Mouse (Mus musculus) liver (tissue): ENCODE results near the gene Odaph.

Experiments
- DNase-seq: peaks from one replicate; pipeline ENCODE4 v3.0.0-alpha.2; 2020; ENCODE audit warnings: mixed read lengths

Odaph gene

DNA sequence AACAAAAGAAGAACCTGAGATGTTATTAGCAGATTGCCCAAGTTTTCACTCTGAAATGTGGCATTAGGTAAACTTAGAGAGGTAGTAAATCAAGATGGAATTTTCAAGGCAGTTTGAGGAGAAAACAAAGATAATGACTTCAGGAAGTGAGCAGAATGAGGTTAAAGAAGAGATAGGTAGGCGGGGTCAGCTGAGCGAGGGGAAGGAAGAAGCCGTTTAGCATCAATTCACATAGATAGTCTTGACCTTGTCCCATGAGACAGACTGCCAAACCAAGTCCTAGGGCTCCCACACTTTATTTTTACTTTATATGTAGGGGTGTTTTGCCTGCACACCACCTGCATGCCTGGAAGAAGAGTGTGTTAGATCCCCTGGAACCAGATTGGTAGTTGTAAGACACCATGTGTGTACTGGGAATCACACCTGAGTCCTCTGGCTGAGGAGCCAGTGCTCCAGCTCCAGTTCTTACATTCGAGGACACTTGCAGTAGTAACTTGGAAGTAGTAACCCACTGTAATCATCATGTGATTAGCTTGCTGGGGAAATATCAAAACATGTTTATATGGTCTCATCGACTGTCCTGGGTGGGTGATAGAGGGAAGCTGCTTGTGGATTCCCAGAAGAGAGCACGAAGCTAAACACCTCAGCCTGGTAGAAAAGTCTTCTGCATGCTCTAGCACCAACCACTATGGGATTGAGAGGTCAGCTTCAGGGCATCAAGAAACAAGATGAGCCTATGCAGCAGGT, 4.1 kb downstream of the Odaph start:
- DNase-seq, result no peak

DNA sequence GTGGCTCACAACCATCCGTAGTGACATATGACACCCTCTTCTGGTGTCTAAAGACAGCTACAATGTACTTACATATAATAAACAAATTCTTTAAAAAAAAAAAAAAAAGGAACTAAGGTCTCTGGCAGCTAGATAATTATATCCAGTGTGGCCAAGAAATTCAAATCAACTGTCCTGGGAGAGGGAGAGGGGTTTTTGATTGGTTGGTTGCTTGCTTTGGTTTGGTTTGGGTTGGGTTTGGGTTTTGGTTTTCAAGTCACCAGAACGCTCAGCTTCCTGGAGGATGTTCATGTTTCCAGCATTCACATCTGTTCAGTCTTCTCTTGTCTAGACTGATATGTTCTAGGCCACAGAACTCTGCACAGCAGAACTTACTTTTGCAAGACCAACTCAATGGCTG, 5.8 kb downstream of the Odaph start:
- DNase-seq, result no peak

DNA sequence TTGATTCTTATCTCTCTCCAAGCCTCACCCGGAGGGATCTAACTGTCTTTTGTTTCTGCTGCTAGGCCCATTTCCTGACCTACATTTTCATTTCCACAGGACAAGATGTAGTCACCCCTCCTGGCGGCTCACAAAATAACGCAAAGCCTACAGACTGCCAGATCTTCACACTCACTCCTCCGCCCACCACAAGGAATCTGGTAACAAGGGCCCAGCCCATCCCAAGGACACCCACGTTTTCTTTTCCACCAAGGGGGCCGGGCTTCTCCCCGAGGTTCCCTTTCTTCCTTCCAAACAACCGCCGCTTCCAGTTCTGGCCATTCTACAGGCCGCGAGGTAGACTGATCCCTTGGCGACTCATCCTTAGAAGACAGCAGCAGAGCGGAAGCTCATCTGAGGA, 7.3 kb downstream of the Odaph start:
- no peak for DNase-seq

DNA sequence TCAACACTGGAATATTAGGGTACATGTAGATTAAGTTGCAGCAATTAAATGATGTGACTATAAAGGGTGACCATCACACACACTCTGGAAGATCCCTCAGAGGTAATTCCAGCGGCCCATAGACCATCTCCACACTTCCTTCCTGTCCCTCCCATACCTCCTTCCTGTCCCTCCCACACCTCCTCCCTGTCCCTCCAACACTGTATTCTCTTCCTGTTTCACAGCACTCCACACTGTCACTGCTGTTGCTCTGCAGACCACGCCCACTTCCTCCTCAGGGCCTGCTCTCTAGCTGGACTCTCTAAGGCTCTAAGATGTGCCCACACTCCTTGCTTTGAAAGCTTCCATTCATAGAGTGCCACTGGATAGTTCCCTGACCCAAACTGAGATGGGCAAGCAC, 13.5 kb downstream of the Odaph start:
- DNase-seq, result peak; percentile 14

DNA sequence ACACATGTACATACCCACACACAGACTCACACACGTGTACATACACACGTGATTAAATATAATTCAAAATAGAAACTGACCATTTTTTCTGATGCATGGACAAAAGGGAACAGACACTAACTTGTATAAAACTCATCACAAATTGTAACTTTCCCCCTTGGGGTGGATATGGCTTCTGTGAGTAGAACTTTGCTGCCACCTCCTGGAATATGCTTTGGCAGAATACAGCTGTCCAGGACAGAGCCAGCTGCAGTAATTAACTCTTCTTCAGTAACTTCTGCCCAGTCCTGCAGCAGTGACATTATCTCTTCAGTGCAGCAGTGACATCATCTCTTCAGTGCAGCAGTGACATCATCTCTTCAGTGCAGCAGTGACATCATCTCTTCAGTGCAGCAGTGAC, 15.7 kb downstream of the Odaph start:
- DNase-seq, result peak; percentile 7

DNA sequence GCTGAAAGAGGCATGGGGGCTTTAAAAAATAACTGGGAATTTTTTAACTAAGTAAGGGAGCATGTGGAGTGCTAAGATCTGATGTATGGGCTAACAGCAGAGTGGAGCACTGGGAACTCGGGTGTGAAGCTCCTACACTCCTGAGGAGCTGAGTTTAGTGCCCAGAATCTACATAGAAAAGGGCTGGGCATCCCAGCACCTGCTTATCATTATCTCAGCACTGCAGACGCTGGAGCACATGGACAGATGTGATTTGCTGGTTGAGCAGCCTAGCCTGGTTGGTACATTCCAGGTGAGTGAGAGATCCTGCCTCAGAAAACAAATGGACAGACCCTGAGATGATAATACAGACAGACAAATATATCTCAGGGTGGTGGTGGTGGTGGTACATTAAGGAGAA, 22.6 kb downstream of the Odaph start:
- DNase-seq, result peak; percentile 4

DNA sequence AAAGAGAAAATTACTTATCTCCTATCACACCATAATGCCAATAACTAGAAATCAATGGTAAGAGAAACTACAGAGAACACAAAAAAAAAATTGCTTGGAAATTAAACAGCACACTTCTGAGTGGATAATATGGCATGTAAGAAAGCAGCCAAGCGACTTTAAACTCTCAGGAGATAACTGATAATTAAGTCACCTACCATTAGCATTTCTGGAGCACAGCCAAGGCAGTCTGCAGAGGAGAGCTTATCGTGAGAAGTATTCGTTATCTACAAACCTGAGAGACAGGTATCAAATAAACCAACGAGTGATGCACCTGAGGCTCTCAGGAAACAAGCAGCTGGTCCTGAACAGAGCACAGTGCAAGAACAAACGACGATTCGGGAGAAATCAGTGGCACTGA, 24.5 kb downstream of the Odaph start:
- no peak for DNase-seq

DNA sequence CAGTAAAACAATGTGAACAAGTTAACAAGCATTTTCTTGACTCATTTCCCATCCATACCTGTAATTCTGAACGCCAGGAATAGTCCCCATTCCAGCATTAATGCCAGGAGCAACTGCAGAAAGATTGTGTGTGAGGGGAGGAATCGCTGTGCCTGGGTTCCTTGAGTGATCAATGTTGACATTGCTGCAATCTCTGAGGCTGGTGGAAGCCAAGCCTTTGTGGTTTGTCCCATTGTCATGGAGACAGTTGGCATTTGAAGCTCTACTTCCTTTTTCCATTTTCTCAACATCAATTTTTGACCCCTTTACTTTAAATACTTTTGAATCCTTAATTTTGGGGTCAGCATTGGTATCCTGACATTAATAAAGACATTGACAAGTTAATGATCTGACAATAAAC, 32.7 kb downstream of the Odaph start:
- DNase-seq, result no peak

DNA sequence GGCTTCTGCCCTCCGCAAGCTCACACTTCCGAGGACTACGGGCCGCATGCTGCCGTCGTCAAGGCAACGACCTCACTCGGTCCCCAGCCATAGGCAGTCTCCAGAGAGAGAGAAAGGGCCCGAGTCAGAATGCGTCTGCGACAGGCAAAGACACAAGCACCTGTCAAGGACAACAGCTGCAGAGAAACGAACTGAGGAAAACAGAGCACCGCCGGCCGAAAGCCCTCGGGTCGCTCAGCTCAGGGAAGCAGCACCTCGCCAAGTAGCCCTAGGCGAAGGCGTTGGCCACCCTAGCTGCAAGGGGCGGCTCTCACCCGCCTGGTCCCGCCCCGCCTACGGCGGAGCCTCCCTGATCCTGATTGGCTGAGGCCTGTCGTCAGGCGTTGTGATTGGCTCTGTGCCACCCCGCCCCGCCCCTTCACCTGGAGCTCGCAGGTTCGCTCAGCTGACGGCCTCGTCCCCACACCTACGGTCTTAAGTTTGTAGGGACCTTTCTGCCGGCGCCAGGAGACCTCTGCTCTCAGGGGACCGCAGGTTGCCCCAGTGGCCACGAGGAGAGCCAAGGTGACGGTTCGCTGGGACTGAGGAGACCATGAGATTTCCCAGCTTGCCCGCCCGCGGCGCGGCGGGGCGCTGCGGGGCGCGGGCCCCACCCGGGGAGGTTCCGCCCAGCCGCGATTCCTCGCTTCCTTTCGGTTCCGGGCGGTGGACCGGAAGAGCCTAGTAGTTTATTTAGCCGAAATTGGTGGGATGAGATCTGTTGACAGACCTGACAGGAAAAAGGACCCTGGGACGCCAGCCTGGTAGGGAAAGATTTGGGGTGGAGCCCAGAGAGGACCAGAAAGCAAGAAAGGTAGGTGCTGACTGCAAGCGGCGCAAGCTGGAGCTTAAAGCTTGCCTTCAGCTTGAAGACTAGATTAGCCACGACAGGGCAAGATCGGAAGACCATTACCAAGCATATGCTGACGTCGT, 55.4 kb downstream of the Odaph start:
- peak; percentile 96 for DNase-seq

DNA sequence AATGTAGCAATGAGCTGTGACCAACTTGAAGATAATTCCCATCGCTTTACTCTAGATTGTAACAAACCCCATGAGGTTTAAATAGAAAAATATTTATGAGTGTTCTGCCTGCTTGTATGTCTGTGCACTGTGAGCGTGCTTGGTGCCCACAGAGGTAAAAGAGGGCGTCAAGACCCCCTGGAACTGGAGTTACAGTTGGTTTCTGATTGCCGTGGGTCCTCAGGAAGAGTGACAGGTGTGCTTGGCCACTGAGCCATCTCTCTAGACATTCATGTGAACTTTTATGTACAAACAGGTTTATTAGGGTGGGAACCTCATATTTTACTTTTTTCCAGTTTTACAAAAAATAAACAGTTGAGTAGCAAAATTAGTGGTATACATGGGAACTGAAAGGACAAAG, 56.5 kb downstream of the Odaph start, which contains the start of gene Cdkl2:
Gene Cdkl2, minus strand, starts transcription at position 101 of the 400 bp plus-strand sequence.
- DNase-seq, result no peak
